Mouse (Mus musculus) midbrain, embryonic 14.5 days (tissue): Measurements from ENCODE around the gene Lrrc17. TPM values are rescaled to one million over a fixed set of nuclear protein-coding genes. Genes with fewer than 3 reads are reported as not detected.
A peak's percentile ranks its signal among the peaks of the same experiment; 100 is the strongest.

Source experiments
- ATAC-seq: fragments of 200-750 bp; cut with Nextera tagmentation; 2 replicates; pipeline ENCODE4 v1.8.0; 2017; ENCODE audit warnings: moderate number of reproducible peaks, moderate library complexity; ENCODE audit not compliant: low FRiP score, low TSS enrichment
- DNase-seq: peaks from one replicate; pipeline ENCODE4 v3.0.0-alpha.2; 2015
- H3K27ac ChIP-seq: fragments of 300-500 bp; sonication (generic); replicated peaks from 2 replicates; pipeline ENCODE4 v1.5.1; 2014; ENCODE audit warnings: mild to moderate bottlenecking, low read depth, low read length, moderate library complexity
- H3K27me3 ChIP-seq: fragments of 300-500 bp; sonication (generic); 2 replicates; pipeline ENCODE4 v1.6.1; 2014; ENCODE audit warnings: low read length, control low read depth, mixed read lengths; ENCODE audit not compliant: control insufficient read depth, insufficient read depth
- H3K36me3 ChIP-seq: fragments of 300-500 bp; sonication (generic); 2 replicates; pipeline ENCODE4 v1.6.1; 2014; ENCODE audit warnings: low read length, control low read depth; ENCODE audit not compliant: control insufficient read depth, insufficient read depth
- H3K4me1 ChIP-seq: fragments of 300-500 bp; sonication (generic); 2 replicates; pipeline ENCODE4 v1.6.1; 2014; ENCODE audit warnings: mild to moderate bottlenecking, antibody characterized with exemption, low read length, control low read depth; ENCODE audit not compliant: control insufficient read depth, insufficient read depth
- H3K4me2 ChIP-seq: fragments of 300-500 bp; sonication (generic); 2 replicates; pipeline ENCODE4 v1.6.1; 2014; ENCODE audit warnings: mild to moderate bottlenecking, low read length, moderate library complexity
- H3K4me3 ChIP-seq: fragments of 300-500 bp; sonication (generic); replicated peaks from 2 replicates; pipeline ENCODE4 v1.5.1; 2014; ENCODE audit warnings: low read depth, low read length
- H3K9ac ChIP-seq: fragments of 300-500 bp; sonication (generic); replicated peaks from 2 replicates; pipeline ENCODE4 v1.6.1; 2014; ENCODE audit warnings: mild to moderate bottlenecking, low read length, moderate library complexity
- H3K9me3 ChIP-seq: fragments of 300-500 bp; sonication (generic); 2 replicates; pipeline ENCODE4 v1.6.1; 2016; ENCODE audit warnings: low read length, control low read depth, mixed read lengths; ENCODE audit not compliant: control insufficient read depth
- WGBS: fragments of 180-500 bp; shearing (Covaris S2); extraction: QIAGEN DNeasy Blood & Tissue Kit; methylation state at CpG from one replicate; pipeline ENCODE4 v1.1.7; 2014; 5-methylcytosine and 5-hydroxymethylcytosine counted together
- polyA plus RNA-seq: library from polyadenylated mRNA; unstranded; fragments of >200 nt; fragmentation: Nextera tagmentation; extraction: Ambion mirVana; gene quantifications from 2 replicates; pipeline ENCODE4 v1.2.1, GENCODE M21; 2014

Gene Lrrc17
- 0.59 and 9.9 TPM in 2 replicates for polyA plus RNA-seq

DNA sequence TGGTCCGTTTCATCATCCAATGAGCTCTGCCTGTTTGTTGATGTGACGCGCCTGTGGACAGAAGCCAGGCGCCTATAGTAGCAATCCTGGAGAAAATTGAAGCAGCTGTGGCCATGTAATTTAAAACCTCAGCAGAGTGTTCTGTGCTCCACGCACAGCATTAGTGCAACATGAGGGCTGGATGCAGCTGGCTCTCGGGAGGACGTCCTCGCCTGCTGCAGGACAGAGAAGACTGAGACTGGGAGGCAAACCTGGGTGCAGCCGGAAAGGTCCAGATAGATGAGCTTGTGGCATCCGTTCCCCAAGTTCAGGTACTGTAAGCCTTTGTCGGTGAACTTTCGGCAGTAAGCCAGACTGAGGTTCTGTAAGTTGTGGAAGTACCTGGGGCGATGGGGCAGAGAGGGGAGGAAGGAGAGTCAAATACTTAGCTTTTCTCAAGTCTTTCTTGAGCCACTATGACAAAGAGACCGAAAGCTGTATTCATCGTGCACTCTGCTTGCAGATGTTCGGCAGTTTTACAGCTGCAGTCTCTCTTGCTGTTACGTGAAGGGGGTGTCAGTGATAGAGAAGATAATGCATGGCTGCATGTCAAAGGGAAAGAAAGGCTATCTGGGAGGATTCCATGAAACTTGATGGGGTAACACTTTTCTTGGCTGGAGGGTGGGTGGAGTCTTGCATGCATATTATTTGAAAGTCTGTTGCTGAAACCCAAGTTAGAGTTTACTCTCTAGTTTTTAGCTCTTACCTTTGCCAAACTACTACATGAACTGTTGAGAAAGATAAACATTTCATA is at the start of gene Lrrc17:
Lrrc17 (plus strand) TSS at position 151 of the 793 bp plus-strand sequence.
- H3K4me2 ChIP-seq = no peak within 1 kb of the TSS
- no peaks in the 10 kb centered on the region for H3K4me1 ChIP-seq
- WGBS = 59% methylated on average over 17 of the region's 17 CpGs
- H3K27me3 ChIP-seq = no peaks in the 10 kb centered on the region
- no peak within 1 kb of the TSS for H3K4me3 ChIP-seq
- no peak within 1 kb of the TSS for H3K27ac ChIP-seq
- peak; percentile 38 for DNase-seq
- H3K9me3 ChIP-seq = no peaks in the 10 kb centered on the region
- ATAC-seq = no peak
- H3K36me3 ChIP-seq = no peaks in the 10 kb centered on the region
- no peak within 1 kb of the TSS for H3K9ac ChIP-seq

DNA sequence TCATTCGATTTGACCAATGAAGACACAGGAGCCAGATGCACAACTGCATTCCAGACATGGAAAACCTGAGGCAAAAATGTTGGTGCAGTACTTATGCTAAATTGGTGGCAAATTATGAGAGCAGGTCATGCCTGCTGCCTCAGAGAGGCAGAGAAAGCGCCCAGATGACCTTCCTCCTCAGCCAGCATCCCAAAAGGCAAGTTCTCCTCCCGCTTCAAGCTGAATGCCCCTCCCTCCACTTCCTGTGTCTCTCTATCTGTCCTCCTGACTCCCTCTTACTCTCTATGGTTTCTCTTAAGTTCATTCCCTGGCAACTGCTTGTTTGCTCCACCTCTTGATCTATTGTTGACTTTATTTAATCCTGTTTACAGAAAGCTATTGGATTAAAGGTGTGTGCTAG is 48.6 kb upstream of the Lrrc17 start:
- no peak overlapping the region for H3K27ac ChIP-seq
- no peaks in the 10 kb centered on the region for H3K27me3 ChIP-seq
- no peak overlapping the region for H3K4me2 ChIP-seq
- H3K36me3 ChIP-seq = no peaks in the 10 kb centered on the region
- no peak overlapping the region for H3K4me3 ChIP-seq
- DNase-seq = no peak
- no peak overlapping the region for H3K9ac ChIP-seq
- ATAC-seq = no peak
- no peaks in the 10 kb centered on the region for H3K4me1 ChIP-seq
- H3K9me3 ChIP-seq = no peaks in the 10 kb centered on the region
- 64% methylated on average over 3 of the region's 3 CpGs for WGBS

GRCm38 (mm10) chr5:21496321-21496720 is 47.0 kb upstream of the Lrrc17 start:
- Histone ChIP-seq H3K9ac (no peak overlapping the region), H3K4me2 (no peak overlapping the region), H3K36me3 (no peaks in the 10 kb centered on the region), H3K27me3 (no peaks in the 10 kb centered on the region), H3K4me1 (no peaks in the 10 kb centered on the region), H3K27ac (no peak overlapping the region), H3K9me3 (no peaks in the 10 kb centered on the region), H3K4me3 (no peak overlapping the region)
- WGBS = 82% methylated on average over 6 of the region's 6 CpGs
- no peak for ATAC-seq
- no peak for DNase-seq

GRCm38 (mm10) chr5:21496881-21497280 is 46.5 kb upstream of the Lrrc17 start:
- ATAC-seq = no peak
- Histone ChIP-seq H3K4me2 (no peak overlapping the region), H3K4me1 (no peaks in the 10 kb centered on the region), H3K27me3 (no peaks in the 10 kb centered on the region), H3K9me3 (no peaks in the 10 kb centered on the region), H3K36me3 (no peaks in the 10 kb centered on the region), H3K27ac (no peak overlapping the region), H3K9ac (no peak overlapping the region), H3K4me3 (no peak overlapping the region)
- 58% methylated on average over 3 of the region's 3 CpGs for WGBS
- no peak for DNase-seq

GRCm38 (mm10) chr5:21498490-21498889 is 44.9 kb upstream of the Lrrc17 start:
- Histone ChIP-seq H3K9ac (no peak overlapping the region), H3K4me1 (no peaks in the 10 kb centered on the region), H3K4me2 (no peak overlapping the region), H3K36me3 (no peaks in the 10 kb centered on the region), H3K27ac (no peak overlapping the region), H3K9me3 (no peaks in the 10 kb centered on the region), H3K27me3 (no peaks in the 10 kb centered on the region), H3K4me3 (no peak overlapping the region)
- WGBS = 98% methylated on average over 2 of the region's 2 CpGs
- DNase-seq = no peak
- ATAC-seq = no peak

GRCm38 (mm10) chr5:21498925-21499324 is 44.4 kb upstream of the Lrrc17 start:
- ATAC-seq = no peak

GRCm38 (mm10) chr5:21500133-21500532 is 43.2 kb upstream of the Lrrc17 start:
- H3K4me2 ChIP-seq = no peak overlapping the region
- no peaks in the 10 kb centered on the region for H3K36me3 ChIP-seq
- no peak overlapping the region for H3K4me3 ChIP-seq
- ATAC-seq (no peak), DNase-seq (no peak)
- no peaks in the 10 kb centered on the region for H3K4me1 ChIP-seq
- H3K9me3 ChIP-seq = no peaks in the 10 kb centered on the region
- H3K27ac ChIP-seq = no peak overlapping the region
- WGBS = 78% methylated on average over 10 of the region's 10 CpGs
- H3K9ac ChIP-seq = no peak overlapping the region
- no peaks in the 10 kb centered on the region for H3K27me3 ChIP-seq

More at GRCm38 (mm10) chr5:21498925-21499324, 44.4 kb upstream of the Lrrc17 start:
- 67% methylated on average over 11 of the region's 11 CpGs for WGBS
- Histone ChIP-seq H3K4me2 (no peak overlapping the region), H3K4me1 (no peaks in the 10 kb centered on the region), H3K36me3 (no peaks in the 10 kb centered on the region), H3K27me3 (no peaks in the 10 kb centered on the region), H3K9me3 (no peaks in the 10 kb centered on the region), H3K27ac (no peak overlapping the region), H3K9ac (no peak overlapping the region), H3K4me3 (no peak overlapping the region)
- DNase-seq = no peak

- H3K36me3 ChIP-seq = no peaks in the 10 kb centered on the region
- DNase-seq (no peak), ATAC-seq (no peak)
- H3K27me3 ChIP-seq = no peaks in the 10 kb centered on the region
- H3K4me2 ChIP-seq = no peak overlapping the region
- 94% methylated on average over 2 of the region's 2 CpGs for WGBS
- H3K27ac ChIP-seq = no peak overlapping the region
- no peaks in the 10 kb centered on the region for H3K9me3 ChIP-seq
- H3K4me3 ChIP-seq = no peak overlapping the region
- no peak overlapping the region for H3K9ac ChIP-seq
- no peaks in the 10 kb centered on the region for H3K4me1 ChIP-seq
Measured at GRCm38 (mm10) chr5:21500941-21501340, 42.4 kb upstream of the Lrrc17 start.

DNA sequence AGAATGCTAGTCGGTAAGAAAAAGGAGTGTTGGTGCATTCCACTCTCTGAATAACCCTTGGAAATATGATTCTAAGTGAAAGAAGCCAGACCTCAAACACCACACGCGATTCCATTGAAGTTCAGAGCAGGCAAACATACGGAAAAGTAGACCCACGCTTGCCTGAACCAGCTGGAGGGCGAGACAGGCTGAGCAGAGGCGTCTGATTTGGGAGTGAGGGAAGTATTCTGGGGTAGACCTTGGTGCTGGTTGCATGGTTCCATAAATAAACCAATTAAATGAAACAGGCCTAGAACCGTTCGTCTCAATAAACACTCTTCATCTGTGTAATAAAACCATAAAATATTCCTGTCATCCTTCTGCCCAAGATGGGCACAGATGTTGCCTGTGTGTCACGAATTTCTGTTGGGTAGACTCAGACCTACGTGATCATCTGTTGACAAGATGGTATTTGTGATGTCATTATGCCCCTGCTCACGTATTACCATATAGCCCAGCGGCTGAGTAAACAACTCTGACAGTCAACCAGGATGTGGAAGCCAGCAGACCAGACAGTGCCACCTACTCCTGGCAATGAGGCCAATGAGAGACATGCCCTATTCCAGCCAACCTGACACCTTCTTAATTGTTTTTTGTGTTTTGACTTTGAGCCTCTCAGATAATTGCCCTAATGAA is 40.3 kb upstream of the Lrrc17 start:
- 90% methylated on average over 13 of the region's 13 CpGs for WGBS
- no peaks in the 10 kb centered on the region for H3K36me3 ChIP-seq
- no peak overlapping the region for H3K4me3 ChIP-seq
- H3K4me1 ChIP-seq = no peaks in the 10 kb centered on the region
- H3K27me3 ChIP-seq = no peaks in the 10 kb centered on the region
- H3K9me3 ChIP-seq = no peaks in the 10 kb centered on the region
- no peak overlapping the region for H3K4me2 ChIP-seq
- ATAC-seq (no peak), DNase-seq (no peak)
- no peak overlapping the region for H3K9ac ChIP-seq
- H3K27ac ChIP-seq = no peak overlapping the region
